Mouse (Mus musculus) CH12.LX (cell line): ENCODE measurements around the gene Aurkb. TPM values are rescaled to one million over a fixed set of nuclear protein-coding genes. Genes with fewer than 3 reads are reported as not detected.
A peak's percentile ranks its signal among the peaks of the same experiment; 100 is the strongest.

Experiments
- DNase-seq: peaks from one replicate; pipeline ENCODE4 v3.0.0-alpha.2; 2013; ENCODE audit errors: extremely low read depth
- H3K27ac ChIP-seq: 2 replicates; pipeline ENCODE4 v1.5.1; 2012; ENCODE audit warnings: low read depth, mild to moderate bottlenecking, control low read depth, moderate library complexity; ENCODE audit not compliant: insufficient read depth
- H3K27me3 ChIP-seq: replicated peaks from 2 replicates; pipeline ENCODE3; 2012; ENCODE audit warnings: inconsistent platforms
- H3K36me3 ChIP-seq, 2 experiments: replicated peaks in 1 of 2; 2 replicates each; pipeline versions ENCODE3 to v1.6.1; 2012; ENCODE audit warnings: inconsistent platforms in 1 of 2, low read length in 1 of 2, mild to moderate bottlenecking in 1 of 2, mixed read lengths in 1 of 2, moderate library complexity in 1 of 2; ENCODE audit not compliant: control insufficient read depth in 1 of 2, insufficient read depth in 1 of 2
- H3K4me1 ChIP-seq, 2 experiments: 2 replicates each; pipeline ENCODE4 v1.6.1; 2012; ENCODE audit warnings: inconsistent platforms in 1 of 2, moderate library complexity in 1 of 2; ENCODE audit not compliant: insufficient read depth in 2 of 2, control insufficient read depth in 1 of 2
- H3K4me2 ChIP-seq: 2 replicates; pipeline ENCODE4 v1.6.1; 2012; ENCODE audit warnings: low read depth, mild to moderate bottlenecking, control low read depth; ENCODE audit not compliant: poor library complexity, insufficient read depth, severe bottlenecking
- H3K4me3 ChIP-seq, 3 experiments: fragments of 150-350 bp in 1 of 3; sonication (generic) in 1 of 3; replicated peaks in 1 of 3; 2 replicates each; pipeline versions ENCODE3 to v1.5.1; 2011 to 2012; ENCODE audit warnings: low read depth in 2 of 3, low read length in 2 of 3, mild to moderate bottlenecking in 2 of 3, moderate library complexity in 2 of 3, control low read depth in 1 of 3, improper control_type of control experiment in 1 of 3, inconsistent platforms in 1 of 3, mixed read lengths in 1 of 3; ENCODE audit not compliant: poor library complexity in 1 of 3
- H3K79me2 ChIP-seq: replicated peaks from 2 replicates; pipeline ENCODE4 v1.6.1; 2012; ENCODE audit warnings: mild to moderate bottlenecking, moderate library complexity; ENCODE audit not compliant: control insufficient read depth, poor library complexity, insufficient read depth, severe bottlenecking; ENCODE audit errors: extremely low read depth
- H3K9ac ChIP-seq: 2 replicates; pipeline ENCODE4 v1.6.1; 2012; ENCODE audit warnings: low read depth, mild to moderate bottlenecking, control low read depth, moderate library complexity; ENCODE audit not compliant: insufficient read depth
- H3K9me3 ChIP-seq: replicated peaks from 2 replicates; pipeline ENCODE3; 2012; ENCODE audit warnings: low read length, inconsistent platforms, mixed read lengths
- CHD2 ChIP-seq: IDR thresholded peaks from 2 replicates; pipeline ENCODE4 v1.6.1; 2011; ENCODE audit warnings: low read length, improper control_type of control experiment
- CTCF ChIP-seq, 2 experiments: IDR thresholded peaks in 1 of 2; conservative IDR thresholded peaks in 1 of 2; 2 replicates each; pipeline ENCODE4 v1.5.1; 2011 to 2012; ENCODE audit warnings: low read depth in 2 of 2, low read length in 2 of 2, improper control_type of control experiment in 1 of 2, inconsistent platforms in 1 of 2, mild to moderate bottlenecking in 1 of 2, moderate library complexity in 1 of 2
- E2F4 ChIP-seq: IDR thresholded peaks from 2 replicates; pipeline ENCODE4 v1.6.1; 2011; ENCODE audit warnings: low read depth, low read length, improper control_type of control experiment; ENCODE audit not compliant: insufficient replicate concordance
- ELF1 ChIP-seq: IDR thresholded peaks from 2 replicates; pipeline ENCODE4 v1.6.1; 2014; ENCODE audit warnings: low read depth, mild to moderate bottlenecking, inconsistent platforms, low read length, improper control_type of control experiment
- EP300 ChIP-seq: IDR thresholded peaks from 2 replicates; pipeline ENCODE4 v1.6.1; 2011; ENCODE audit warnings: low read length, improper control_type of control experiment
- ETS1 ChIP-seq: conservative IDR thresholded peaks from 2 replicates; pipeline ENCODE4 v1.6.1; 2012; ENCODE audit warnings: low read depth, mild to moderate bottlenecking, inconsistent platforms, low read length, improper control_type of control experiment, moderate library complexity
- GABPA ChIP-seq: IDR thresholded peaks from 2 replicates; pipeline ENCODE4 v1.6.1; 2012; ENCODE audit warnings: low read depth, low read length, improper control_type of control experiment, inconsistent platforms; ENCODE audit not compliant: insufficient replicate concordance
- HCFC1 ChIP-seq: IDR thresholded peaks from 2 replicates; pipeline ENCODE4 v1.6.1; 2012; ENCODE audit warnings: low read depth, mild to moderate bottlenecking, inconsistent platforms, low read length, improper control_type of control experiment
- IRF4 ChIP-seq: IDR thresholded peaks from 2 replicates; pipeline ENCODE4 v1.6.1; 2014; ENCODE audit warnings: low read depth, mild to moderate bottlenecking, inconsistent platforms, low read length, improper control_type of control experiment
- KAT2A ChIP-seq: IDR thresholded peaks from 2 replicates; pipeline ENCODE4 v1.6.1; 2012; ENCODE audit warnings: low read length, improper control_type of control experiment, inconsistent platforms; ENCODE audit not compliant: insufficient replicate concordance
- MAFK ChIP-seq: IDR thresholded peaks from 2 replicates; pipeline ENCODE4 v1.6.1; 2011; ENCODE audit warnings: low read length, improper control_type of control experiment; ENCODE audit not compliant: insufficient replicate concordance
- MAX ChIP-seq: IDR thresholded peaks from 2 replicates; pipeline ENCODE4 v1.6.1; 2011; ENCODE audit warnings: low read length, improper control_type of control experiment
- MAZ ChIP-seq: IDR thresholded peaks from 2 replicates; pipeline ENCODE4 v1.6.1; 2012; ENCODE audit warnings: low read depth, mild to moderate bottlenecking, inconsistent platforms, low read length, improper control_type of control experiment, moderate library complexity
- MEF2A ChIP-seq: IDR thresholded peaks from 2 replicates; pipeline ENCODE4 v1.6.1; 2014; ENCODE audit warnings: low read depth, mild to moderate bottlenecking, inconsistent platforms, low read length, improper control_type of control experiment, borderline replicate concordance
- MXI1 ChIP-seq: IDR thresholded peaks from 2 replicates; pipeline ENCODE4 v1.6.1; 2011; ENCODE audit warnings: mild to moderate bottlenecking, low read depth, low read length, improper control_type of control experiment
- MYC ChIP-seq: IDR thresholded peaks from 2 replicates; pipeline ENCODE4 v1.6.1; 2011; ENCODE audit warnings: low read depth, mild to moderate bottlenecking, improper control_type of control experiment, low read length
- NELFE ChIP-seq: IDR thresholded peaks from 2 replicates; pipeline ENCODE4 v1.6.1; 2011; ENCODE audit warnings: low read depth, low read length, improper control_type of control experiment
- POLR2A ChIP-seq: IDR thresholded peaks from 2 replicates; pipeline ENCODE4 v1.6.1; 2011; ENCODE audit warnings: low read depth, mild to moderate bottlenecking, improper control_type of control experiment, low read length
- SIN3A ChIP-seq: IDR thresholded peaks from 2 replicates; pipeline ENCODE4 v1.6.1; 2012; ENCODE audit warnings: low read length, improper control_type of control experiment, inconsistent platforms
- TBP ChIP-seq: conservative IDR thresholded peaks from 2 replicates; pipeline ENCODE4 v1.6.1; 2011; ENCODE audit warnings: low read depth, low read length, improper control_type of control experiment
- UBTF ChIP-seq: IDR thresholded peaks from 2 replicates; pipeline ENCODE4 v1.6.1; 2012; ENCODE audit warnings: low read depth, mild to moderate bottlenecking, inconsistent platforms, low read length, improper control_type of control experiment, moderate library complexity
- USF1 ChIP-seq: IDR thresholded peaks from 2 replicates; pipeline ENCODE4 v1.6.1; 2014; ENCODE audit warnings: low read depth, mild to moderate bottlenecking, inconsistent platforms, low read length, improper control_type of control experiment
- ZKSCAN1 ChIP-seq: IDR thresholded peaks from 2 replicates; pipeline ENCODE4 v1.6.1; 2012; ENCODE audit warnings: low read depth, inconsistent platforms, low read length, improper control_type of control experiment, borderline replicate concordance
- ZMIZ1 ChIP-seq: IDR thresholded peaks from 2 replicates; pipeline ENCODE4 v1.6.1; 2012; ENCODE audit warnings: low read depth, mild to moderate bottlenecking, inconsistent platforms, low read length, improper control_type of control experiment
- dilution Hi-C: fragments of 300-500 bp; cut with MboI; formaldehyde crosslinking; loops from 2 replicates; pipeline ENCODE4 v1.14.3; 2020; ENCODE audit warnings: low sequenced_read_pairs; ENCODE audit not compliant: extremely low pct_unique_long_range_greater_than_20kb, extremely low pct_ligation_motif_present
- in situ Hi-C: fragments of 300-500 bp; cut with MboI; formaldehyde crosslinking; loops from 3 replicates; pipeline ENCODE4 v1.14.3; 2019; ENCODE audit warnings: low sequenced_read_pairs, low pct_ligation_motif_present, low pct_unique_long_range_greater_than_20kb, mixed read lengths
- polyA plus RNA-seq: library from polyadenylated mRNA; unstranded; fragments of >175 nt; gene quantifications from 2 replicates; pipeline ENCODE4 v1.2.1, GENCODE M21; 2012; ENCODE audit warnings: low read depth; ENCODE audit not compliant: insufficient read length
- total RNA-seq, 2 experiments: library from RNA; depleted of rRNA; stranded (reverse); fragments of 300-350 nt in 1 of 2; fragments of >200 nt in 1 of 2; gene quantifications; 2 replicates each; pipeline ENCODE4 v1.2.3; 2012 to 2014

Gene Aurkb
- total and polyA plus RNA-seq, 3 experiments: 170 to 200 (median 190) TPM

DNA sequence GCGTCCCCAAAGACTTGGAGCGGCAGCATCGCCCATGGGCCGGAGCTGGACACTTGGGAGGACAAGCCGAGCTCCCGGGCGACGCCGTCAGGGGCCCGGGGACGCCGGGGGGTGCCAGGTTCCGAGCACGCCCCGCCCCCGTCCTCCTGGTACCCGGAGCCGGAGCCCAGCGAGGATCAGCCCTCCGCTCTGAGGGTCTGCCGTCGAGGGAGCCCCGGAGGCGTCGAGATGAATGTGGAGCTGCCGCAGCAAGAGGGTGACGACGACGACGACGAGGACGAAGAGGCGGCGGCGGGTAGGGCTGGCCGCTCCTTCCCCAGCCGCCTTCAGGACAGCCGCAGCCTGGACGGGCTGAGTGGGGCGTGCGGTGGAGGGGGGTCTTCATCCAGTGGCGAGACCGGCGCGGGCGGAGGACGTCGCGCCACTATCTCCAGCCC is 14.5 kb downstream of the Aurkb start:
- peaks cover 0 to 34% of the 10 kb centered on the region in 2 experiments; a peak in 2 of 4 replicates for H3K4me1 ChIP-seq
- peak overlapping the region; percentile 92 for H3K9ac ChIP-seq
- no peaks in the 10 kb centered on the region; the same call in none of the 2 replicates for H3K79me2 ChIP-seq
- in situ Hi-C loops: loop anchor here (5.0 kb wide), 1 partner anchor 57 kb away; no protein-coding TSS in a partner anchor
- peak overlapping the region; percentile 64 for H3K4me2 ChIP-seq
- dilution Hi-C loops: no loop called here
- H3K36me3 ChIP-seq: peaks cover 0 to 10% of the 10 kb centered on the region in 2 experiments
- peak overlapping the region; percentile 77 to 87 (median 87) for H3K4me3 ChIP-seq
- no peaks in the 10 kb centered on the region for H3K9me3 ChIP-seq
- no peak for DNase-seq
- peak overlapping the region; percentile 53 for H3K27ac ChIP-seq
- TF ChIP-seq TBP: no peak
- TF ChIP-seq MAZ: peak; percentile 2; the same call in 1 of the 2 replicates
- TF ChIP-seq POLR2A: no peak
- peak; percentile 67; the same call in 1 of the 2 replicates for TF ChIP-seq UBTF
- no peak for TF ChIP-seq E2F4
- no peak for TF ChIP-seq MAFK
- TF ChIP-seq USF1: no peak
- peaks cover 3% of the 10 kb centered on the region for H3K27me3 ChIP-seq

GRCm38 (mm10) chr11:69060448-69061254 is 15.2 kb downstream of the Aurkb start:
- Histone ChIP-seq H3K9me3 (no peaks in the 10 kb centered on the region), H3K4me1 (peaks cover 0 to 34% of the 10 kb centered on the region in 2 experiments; a peak in 2 of 4 replicates), H3K27me3 (peaks cover 3% of the 10 kb centered on the region), H3K4me2 (peak overlapping the region; percentile 64), H3K9ac (peak overlapping the region; percentile 92), H3K36me3 (peaks cover 0 to 5% of the 10 kb centered on the region in 2 experiments), H3K4me3 (peak overlapping the region; percentile 77 to 87 (median 87)), H3K79me2 (no peaks in the 10 kb centered on the region; the same call in none of the 2 replicates), H3K27ac (peak overlapping the region; percentile 53)
- dilution Hi-C loops: no loop called here
- in situ Hi-C loops: loop anchor here (5.0 kb wide), 1 partner anchor 57 kb away; no protein-coding TSS in a partner anchor
- no peak for DNase-seq
- TF ChIP-seq UBTF (peak; percentile 52), EP300 (no peak), HCFC1 (no peak), ETS1 (no peak), KAT2A (no peak), CTCF (conservative IDR thresholded peaks at IDR 0.05 in 1 of 2, IDR thresholded peaks at IDR 0.05 in 1 of 2; ENCODE audit: low read depth in 2 of 2, low read length in 2 of 2) (no peak), ZMIZ1 (no peak), MYC (no peak), MAX (no peak), MEF2A (0 out of 2 replicates have a peak, but pooled peaks have one; percentile 14), ZKSCAN1 (no peak), MXI1 (peak; percentile 24; the same call in 1 of the 2 replicates), IRF4 (no peak), TBP (no peak), USF1 (no peak), POLR2A (no peak), NELFE (no peak), SIN3A (0 out of 2 replicates have a peak, but pooled peaks have one; percentile 40), GABPA (no peak), ELF1 (no peak), CHD2 (0 out of 2 replicates have a peak, but pooled peaks have one; percentile 20)
